Mouse (Mus musculus) limb, embryonic 11.5 days (tissue): ENCODE results near the gene Xpo5. TPM values are rescaled to one million over a fixed set of nuclear protein-coding genes. Genes with fewer than 3 reads are reported as not detected.

Source experiments
- ATAC-seq: fragments of 200-750 bp; cut with Nextera tagmentation; 2 replicates; pipeline ENCODE4 v1.8.0; 2017; ENCODE audit warnings: low read depth; ENCODE audit not compliant: insufficient number of reproducible peaks, low FRiP score, low TSS enrichment
- DNase-seq: peaks from one replicate; pipeline ENCODE4 v3.0.0-alpha.2; 2015; ENCODE audit warnings: low spot score
- H3K27ac ChIP-seq: fragments of 300-500 bp; sonication (generic); replicated peaks from 2 replicates; pipeline ENCODE4 v1.5.1; 2014; ENCODE audit warnings: low read depth, mild to moderate bottlenecking, low read length
- H3K27me3 ChIP-seq: fragments of 300-500 bp; sonication (generic); 2 replicates; pipeline ENCODE4 v1.6.1; 2014; ENCODE audit warnings: mild to moderate bottlenecking, low read length, mixed read lengths; ENCODE audit not compliant: control insufficient read depth, insufficient read depth
- H3K36me3 ChIP-seq: fragments of 300-500 bp; sonication (generic); 2 replicates; pipeline ENCODE4 v1.6.1; 2014; ENCODE audit warnings: mild to moderate bottlenecking, low read length, moderate library complexity, mixed read lengths; ENCODE audit not compliant: control insufficient read depth, insufficient read depth
- H3K4me1 ChIP-seq: fragments of 300-500 bp; sonication (generic); 2 replicates; pipeline ENCODE4 v1.6.1; 2014; ENCODE audit warnings: low read length, mixed read lengths; ENCODE audit not compliant: control insufficient read depth, insufficient read depth
- H3K4me2 ChIP-seq: fragments of 300-500 bp; sonication (generic); 2 replicates; pipeline ENCODE4 v1.6.1; 2014; ENCODE audit warnings: low read depth, mild to moderate bottlenecking, moderate library complexity; ENCODE audit not compliant: severe bottlenecking
- H3K4me3 ChIP-seq: fragments of 300-500 bp; sonication (generic); 2 replicates; pipeline ENCODE4 v1.5.1; 2014; ENCODE audit warnings: low read depth, low read length
- H3K9ac ChIP-seq: fragments of 300-500 bp; sonication (generic); 2 replicates; pipeline ENCODE4 v1.6.1; 2014; ENCODE audit warnings: mild to moderate bottlenecking, low read length
- H3K9me3 ChIP-seq: fragments of 300-500 bp; sonication (generic); 2 replicates; pipeline ENCODE4 v1.6.1; 2016; ENCODE audit warnings: low read length; ENCODE audit not compliant: control insufficient read depth
- WGBS: fragments of 180-500 bp; shearing (Covaris S2); extraction: QIAGEN DNeasy Blood & Tissue Kit; methylation state at CpG from one replicate; pipeline ENCODE4 v1.1.7; 2014; 5-methylcytosine and 5-hydroxymethylcytosine counted together
- polyA plus RNA-seq: library from polyadenylated mRNA; unstranded; fragments of >200 nt; fragmentation: Nextera tagmentation; extraction: Ambion mirVana; gene quantifications from 2 replicates; pipeline ENCODE4 v1.2.1, GENCODE M21; 2014

The Xpo5 gene
- polyA plus RNA-seq, 1 experiment from 2014 or later: 73.8 TPM

- 95% methylated on average over 10 of the region's 10 CpGs for WGBS
- no peak overlapping the region for H3K27ac ChIP-seq
- no peaks in the 10 kb centered on the region for H3K9me3 ChIP-seq
Measured at GRCm38 (mm10) chr17:46275506-46275905, 72.9 kb downstream of the Xpo5 start.

GRCm38 (mm10) chr17:46277586-46277985 is 75.0 kb downstream of the Xpo5 start:
- no peak for ATAC-seq
- Histone ChIP-seq H3K9me3 (no peaks in the 10 kb centered on the region), H3K27me3 (no peaks in the 10 kb centered on the region), H3K4me1 (peaks cover 22% of the 10 kb centered on the region), H3K4me2 (no peak overlapping the region), H3K4me3 (no peak overlapping the region), H3K27ac (no peak overlapping the region), H3K36me3 (peaks cover 13% of the 10 kb centered on the region; the same call in 1 of the 2 replicates), H3K9ac (no peak overlapping the region)
- peak; percentile 50 for DNase-seq
- WGBS: 17% methylated on average over 4 of the region's 4 CpGs

More at GRCm38 (mm10) chr17:46275506-46275905, 72.9 kb downstream of the Xpo5 start:
- no peak overlapping the region for H3K4me3 ChIP-seq
- ATAC-seq: no peak
- no peak for DNase-seq
- H3K9ac ChIP-seq: no peak overlapping the region
- H3K36me3 ChIP-seq: peaks cover 24% of the 10 kb centered on the region
- no peaks in the 10 kb centered on the region for H3K27me3 ChIP-seq
- no peak overlapping the region for H3K4me2 ChIP-seq
- peaks cover 9% of the 10 kb centered on the region for H3K4me1 ChIP-seq

GRCm38 (mm10) chr17:46278011-46278765 is 75.6 kb downstream of the Xpo5 start:
- H3K4me1 ChIP-seq: peaks cover 22% of the 10 kb centered on the region

GRCm38 (mm10) chr17:46282483-46283123 is 80.0 kb downstream of the Xpo5 start, which contains the start of gene Tjap1:
TSS of gene Tjap1 (minus strand) at chr17:46283026.
- H3K36me3 ChIP-seq: peaks cover 5% of the 10 kb centered on the region; the same call in 1 of the 2 replicates
- DNase-seq (peak; percentile 96), ATAC-seq (peak; percentile 92)
- peak within 1 kb of the TSS; percentile 75 for H3K9ac ChIP-seq
- peak within 1 kb of the TSS; percentile 93 for H3K4me2 ChIP-seq
- no peaks in the 10 kb centered on the region for H3K27me3 ChIP-seq
- H3K9me3 ChIP-seq: no peaks in the 10 kb centered on the region
- H3K4me3 ChIP-seq: peak within 1 kb of the TSS; percentile 74
- H3K27ac ChIP-seq: peak within 1 kb of the TSS; percentile 90
- H3K4me1 ChIP-seq: peaks cover 17% of the 10 kb centered on the region
- under 1% methylated on average over 37 of the region's 37 CpGs for WGBS

More at GRCm38 (mm10) chr17:46278011-46278765, 75.6 kb downstream of the Xpo5 start:
- H3K9ac ChIP-seq: peak overlapping the region; percentile 9; the same call in 1 of the 2 replicates
- no peak overlapping the region for H3K4me2 ChIP-seq
- no peak for DNase-seq
- H3K27ac ChIP-seq: peak overlapping the region; percentile 50
- H3K9me3 ChIP-seq: no peaks in the 10 kb centered on the region
- WGBS: 71% methylated on average over 12 of the region's 12 CpGs
- no peak overlapping the region for H3K4me3 ChIP-seq
- H3K27me3 ChIP-seq: no peaks in the 10 kb centered on the region
- peaks cover 10% of the 10 kb centered on the region; the same call in 1 of the 2 replicates for H3K36me3 ChIP-seq
- no peak for ATAC-seq

- Histone ChIP-seq H3K4me3 (peak overlapping the region; percentile 74), H3K27me3 (no peaks in the 10 kb centered on the region), H3K9me3 (no peaks in the 10 kb centered on the region), H3K4me1 (peaks cover 16% of the 10 kb centered on the region), H3K9ac (no peak overlapping the region; the same call in none of the 2 replicates), H3K27ac (peak overlapping the region; percentile 90; the same call in 1 of the 2 replicates), H3K4me2 (peak overlapping the region; percentile 93; the same call in 1 of the 2 replicates), H3K36me3 (peaks cover 5% of the 10 kb centered on the region; the same call in 1 of the 2 replicates)
- ATAC-seq (peak; percentile 6; the same call in 1 of the 2 replicates), DNase-seq (no peak)
- 26% methylated on average over 9 of the region's 9 CpGs for WGBS
Measured at GRCm38 (mm10) chr17:46283140-46283539, 80.6 kb downstream of the Xpo5 start.

- peaks cover 16% of the 10 kb centered on the region for H3K4me1 ChIP-seq
- no peaks in the 10 kb centered on the region for H3K27me3 ChIP-seq
- WGBS: 89% methylated on average over 8 of the region's 8 CpGs
Measured at GRCm38 (mm10) chr17:46283911-46284310, 81.3 kb downstream of the Xpo5 start.

GRCm38 (mm10) chr17:46284653-46285052 is 82.1 kb downstream of the Xpo5 start:
- 44% methylated on average over 7 of the region's 7 CpGs for WGBS
- Histone ChIP-seq H3K36me3 (0 out of 2 replicates have a peak, but pooled peaks cover 3% of the 10 kb centered on the region), H3K4me3 (no peak overlapping the region), H3K27me3 (no peaks in the 10 kb centered on the region), H3K4me1 (peaks cover 16% of the 10 kb centered on the region), H3K27ac (no peak overlapping the region), H3K9me3 (no peaks in the 10 kb centered on the region), H3K9ac (no peak overlapping the region), H3K4me2 (no peak overlapping the region)
- ATAC-seq (no peak), DNase-seq (no peak)

More at GRCm38 (mm10) chr17:46283911-46284310, 81.3 kb downstream of the Xpo5 start:
- DNase-seq (no peak), ATAC-seq (no peak)
- H3K27ac ChIP-seq: no peak overlapping the region
- H3K9me3 ChIP-seq: no peaks in the 10 kb centered on the region
- no peak overlapping the region for H3K9ac ChIP-seq
- no peak overlapping the region for H3K4me2 ChIP-seq
- H3K4me3 ChIP-seq: no peak overlapping the region
- H3K36me3 ChIP-seq: peaks cover 3% of the 10 kb centered on the region; the same call in 1 of the 2 replicates

- 73% methylated on average over 6 of the region's 6 CpGs for WGBS
Measured at GRCm38 (mm10) chr17:46285407-46285806, 82.8 kb downstream of the Xpo5 start.

More at GRCm38 (mm10) chr17:46285407-46285806, 82.8 kb downstream of the Xpo5 start:
- Histone ChIP-seq H3K36me3 (no peaks in the 10 kb centered on the region), H3K4me1 (peaks cover 16% of the 10 kb centered on the region), H3K9me3 (no peaks in the 10 kb centered on the region), H3K4me3 (no peak overlapping the region), H3K4me2 (no peak overlapping the region), H3K27me3 (no peaks in the 10 kb centered on the region), H3K27ac (no peak overlapping the region), H3K9ac (no peak overlapping the region)
- ATAC-seq: no peak
- no peak for DNase-seq
